In genomic region chr6:48555104-48555890, GRCm38 (mm10) we compare ENCODE assay signal across 8 mouse cellular contexts. TPM values are rescaled to one million over a fixed set of nuclear protein-coding genes. Genes with fewer than 3 reads are reported as not detected.
A peak's percentile ranks its signal among the peaks of the same experiment; 100 is the strongest.
DNase-seq lines count a peak whose midpoint lies in the region; ATAC-seq lines count a peak whose summit lies in the region.

No protein-coding gene starts in this region.

- peaks cover 17% of the 10 kb centered on the region for H3K36me3 ChIP-seq in heart, embryonic 10.5 days
- no peaks in the 10 kb centered on the region for H3K36me3 ChIP-seq in kidney, embryonic 15.5 days
- peaks cover 19% of the 10 kb centered on the region; the same call in 1 of the 2 replicates for H3K36me3 ChIP-seq in midbrain, embryonic 14.5 days (ENCODE audit: control insufficient read depth, insufficient read depth, low read length)

- intact Hi-C loops in heart, postnatal 25 days (cut with DNase I), result no loop called here

- no peaks in the 10 kb centered on the region for H3K27me3 ChIP-seq in heart, embryonic 10.5 days (ENCODE audit: insufficient read depth, poor library complexity, severe bottlenecking)
- no peaks in the 10 kb centered on the region for H3K27me3 ChIP-seq in kidney, embryonic 15.5 days
- no peaks in the 10 kb centered on the region for H3K27me3 ChIP-seq in midbrain, embryonic 14.5 days (ENCODE audit: control insufficient read depth, insufficient read depth, low read length)

- H3K4me2 ChIP-seq in kidney, embryonic 15.5 days, result peak overlapping the region; percentile 70
- H3K4me2 ChIP-seq in midbrain, embryonic 14.5 days (ENCODE audit: low read length), result peak overlapping the region; percentile 79

- no peaks in the 10 kb centered on the region for H3K9me3 ChIP-seq in heart, embryonic 10.5 days
- H3K9me3 ChIP-seq in kidney, embryonic 15.5 days (replicated peaks), result no peaks in the 10 kb centered on the region
- H3K9me3 ChIP-seq in midbrain, embryonic 14.5 days (ENCODE audit: control insufficient read depth, low read length), result no peaks in the 10 kb centered on the region

- peak overlapping the region; percentile 93 for H3K27ac ChIP-seq in heart, embryonic 10.5 days
- peak overlapping the region; percentile 97 for H3K27ac ChIP-seq in kidney, embryonic 15.5 days
- H3K27ac ChIP-seq in midbrain, embryonic 14.5 days (replicated peaks; ENCODE audit: low read depth, low read length), result peak overlapping the region; percentile 98

- DNase-seq in heart, adult 11 months, result peak; percentile 98
- DNase-seq in heart, postnatal 25 days (ENCODE audit: low spot score), result no peak
- DNase-seq in cerebellum, postnatal 14 days, result peak; percentile 69 to 75
- DNase-seq in heart, embryonic 10.5 days (ENCODE audit: low spot score), result peak; percentile 88
- DNase-seq in liver, result peak; percentile 23
- DNase-seq in midbrain, embryonic 14.5 days, result peak; percentile 90
- DNase-seq in thymus, postnatal 4 days, result peak; percentile 26

- H3K4me1 ChIP-seq in heart, embryonic 10.5 days, result peaks cover 18% of the 10 kb centered on the region
- peaks cover 15% of the 10 kb centered on the region for H3K4me1 ChIP-seq in kidney, embryonic 15.5 days
- peaks cover 9% of the 10 kb centered on the region; the same call in 1 of the 2 replicates for H3K4me1 ChIP-seq in midbrain, embryonic 14.5 days (ENCODE audit: control insufficient read depth, insufficient read depth, low read length)

- peak; percentile 85 for ATAC-seq in kidney, embryonic 15.5 days (replicated peaks; ENCODE audit: low FRiP score)
- ATAC-seq in midbrain, embryonic 14.5 days (ENCODE audit: low FRiP score, low TSS enrichment), result peak; percentile 83

- 36% methylated on average over 13 of the region's 14 CpGs for WGBS in heart, embryonic 10.5 days
- 31% methylated on average over 14 of the region's 14 CpGs for WGBS in kidney, embryonic 15.5 days
- WGBS in midbrain, embryonic 14.5 days, result 27% methylated on average over 14 of the region's 14 CpGs

- H3K4me3 ChIP-seq in heart, embryonic 10.5 days, result peak overlapping the region; percentile 61
- peak overlapping the region; percentile 45 for H3K4me3 ChIP-seq in kidney, embryonic 15.5 days (replicated peaks)
- H3K4me3 ChIP-seq in midbrain, embryonic 14.5 days (replicated peaks; ENCODE audit: low read depth, low read length), result peak overlapping the region; percentile 45

- peak overlapping the region; percentile 36 for H3K9ac ChIP-seq in kidney, embryonic 15.5 days
- H3K9ac ChIP-seq in midbrain, embryonic 14.5 days (replicated peaks; ENCODE audit: low read length), result peak overlapping the region; percentile 76

RNA-seq across cellular contexts. Expression of gene Lrrc61, which starts 0.7 kb away (rescaled TPM):
- total RNA-seq in heart, postnatal 25 days (2021), result 10 to 100 TPM; 15.5 to 16.5 TPM
- polyA plus RNA-seq in heart, embryonic 10.5 days (2016; fragmentation: Nextera tagmentation; extraction: Ambion mirVana), result 9.5 and 12.9 TPM in 2 replicates
- 12.8 and 16.4 TPM in 2 replicates for polyA plus RNA-seq in kidney, embryonic 15.5 days (2015; fragmentation: Nextera tagmentation; extraction: Ambion mirVana)
- polyA plus RNA-seq in midbrain, embryonic 14.5 days (2014; fragmentation: Nextera tagmentation; extraction: Ambion mirVana), result 11.0 and 20.1 TPM in 2 replicates

RNA-seq across cellular contexts. Expression of gene Rarres2, which starts 17.3 kb away (rescaled TPM):
- total RNA-seq in heart, postnatal 25 days (2021), result 10 to 100 TPM; 73.6 to 91.2 TPM
- 10.5 and 18.2 TPM in 2 replicates for polyA plus RNA-seq in heart, embryonic 10.5 days (2016; fragmentation: Nextera tagmentation; extraction: Ambion mirVana)
- polyA plus RNA-seq in kidney, embryonic 15.5 days (2015; fragmentation: Nextera tagmentation; extraction: Ambion mirVana), result 55.4 and 68.7 TPM in 2 replicates
- polyA plus RNA-seq in midbrain, embryonic 14.5 days (2014; fragmentation: Nextera tagmentation; extraction: Ambion mirVana), result 1.5 and 3.6 TPM in 2 replicates

RNA-seq across cellular contexts. Expression of gene Atp6v0e2, which starts 17.9 kb away (rescaled TPM):
- 10 to 100 TPM; 19.3 to 22.2 TPM for total RNA-seq in heart, postnatal 25 days (2021)
- polyA plus RNA-seq in heart, embryonic 10.5 days (2016; fragmentation: Nextera tagmentation; extraction: Ambion mirVana), result 21.1 and 26.6 TPM in 2 replicates
- 28.0 and 29.6 TPM in 2 replicates for polyA plus RNA-seq in kidney, embryonic 15.5 days (2015; fragmentation: Nextera tagmentation; extraction: Ambion mirVana)
- 190 and 241 TPM in 2 replicates for polyA plus RNA-seq in midbrain, embryonic 14.5 days (2014; fragmentation: Nextera tagmentation; extraction: Ambion mirVana)

RNA-seq across cellular contexts. Expression of gene Gm45021, which starts 34.1 kb away (rescaled TPM):
- total RNA-seq in heart, postnatal 25 days (2021), result not detected
- not detected in 2 replicates for polyA plus RNA-seq in heart, embryonic 10.5 days (2016; fragmentation: Nextera tagmentation; extraction: Ambion mirVana)
- not detected in 2 replicates for polyA plus RNA-seq in kidney, embryonic 15.5 days (2015; fragmentation: Nextera tagmentation; extraction: Ambion mirVana)
- polyA plus RNA-seq in midbrain, embryonic 14.5 days (2014; fragmentation: Nextera tagmentation; extraction: Ambion mirVana), result not detected in 2 replicates

RNA-seq across cellular contexts. Expression of gene Repin1, which starts 38.4 kb away (rescaled TPM):
- 10 to 100 TPM; 31.0 to 31.8 TPM for total RNA-seq in heart, postnatal 25 days (2021)
- polyA plus RNA-seq in heart, embryonic 10.5 days (2016; fragmentation: Nextera tagmentation; extraction: Ambion mirVana), result 31.9 and 33.2 TPM in 2 replicates
- polyA plus RNA-seq in kidney, embryonic 15.5 days (2015; fragmentation: Nextera tagmentation; extraction: Ambion mirVana), result 43.8 and 47.3 TPM in 2 replicates
- 44.3 and 47.0 TPM in 2 replicates for polyA plus RNA-seq in midbrain, embryonic 14.5 days (2014; fragmentation: Nextera tagmentation; extraction: Ambion mirVana)
